Mouse (Mus musculus) lung, postnatal 0 days (tissue): ENCODE data around the gene Grk5. TPM values are rescaled to one million over a fixed set of nuclear protein-coding genes. Genes with fewer than 3 reads are reported as not detected.

ENCODE experiments used
- ATAC-seq: fragments of 200-750 bp; cut with Nextera tagmentation; 2 replicates; pipeline ENCODE4 v1.8.0; 2017; ENCODE audit warnings: moderate library complexity
- DNase-seq: peaks from one replicate; pipeline ENCODE4 v3.0.0-alpha.2; 2016; ENCODE audit warnings: low spot score
- H3K27ac ChIP-seq: fragments of 300-500 bp; sonication (generic); 2 replicates; pipeline ENCODE4 v1.5.1; 2014; ENCODE audit warnings: antibody characterized with exemption, mild to moderate bottlenecking, low read length, mixed read lengths
- H3K27me3 ChIP-seq: fragments of 300-500 bp; sonication (generic); replicated peaks from 2 replicates; pipeline ENCODE4 v1.6.1; 2014; ENCODE audit warnings: low read length, mixed read lengths; ENCODE audit not compliant: insufficient read depth
- H3K36me3 ChIP-seq: fragments of 300-500 bp; sonication (generic); 2 replicates; pipeline ENCODE4 v1.6.1; 2014; ENCODE audit warnings: low read length, mixed read lengths; ENCODE audit not compliant: insufficient read depth
- H3K4me1 ChIP-seq: fragments of 300-500 bp; sonication (generic); 2 replicates; pipeline ENCODE4 v1.6.1; 2014; ENCODE audit warnings: antibody characterized with exemption, low read depth, low read length, mixed read lengths; ENCODE audit not compliant: insufficient read depth
- H3K4me2 ChIP-seq: fragments of 300-500 bp; sonication (generic); replicated peaks from 2 replicates; pipeline ENCODE4 v1.6.1; 2014; ENCODE audit warnings: low read depth, mild to moderate bottlenecking, low read length, moderate library complexity, mixed read lengths
- H3K4me3 ChIP-seq: fragments of 300-500 bp; sonication (generic); 2 replicates; pipeline ENCODE4 v1.5.1; 2014; ENCODE audit warnings: low read depth, low read length
- H3K9ac ChIP-seq: fragments of 300-500 bp; sonication (generic); replicated peaks from 2 replicates; pipeline ENCODE4 v1.6.1; 2014; ENCODE audit warnings: low read depth, mild to moderate bottlenecking
- H3K9me3 ChIP-seq: fragments of 300-500 bp; sonication (generic); 2 replicates; pipeline ENCODE4 v1.6.1; 2016; ENCODE audit warnings: low read length, mixed read lengths
- CTCF ChIP-seq: IDR thresholded peaks from 2 replicates; pipeline ENCODE4 v1.5.1; 2016; ENCODE audit warnings: antibody characterized with exemption, mild to moderate bottlenecking
- EP300 ChIP-seq: IDR thresholded peaks from 2 replicates; pipeline ENCODE4 v1.6.1; 2016; ENCODE audit warnings: antibody characterized with exemption, mild to moderate bottlenecking, control low read depth
- WGBS: fragments of 180-500 bp; shearing (Covaris S2); extraction: QIAGEN DNeasy Blood & Tissue Kit; methylation state at CpG from one replicate; pipeline ENCODE4 v1.1.7; 2014; 5-methylcytosine and 5-hydroxymethylcytosine counted together
- polyA plus RNA-seq: library from polyadenylated mRNA; unstranded; fragments of >200 nt; fragmentation: Nextera tagmentation; extraction: Ambion mirVana; gene quantifications from 2 replicates; pipeline ENCODE4 v1.2.1, GENCODE M21; 2015

Grk5 gene
- polyA plus RNA-seq, 1 experiment from 2014 or later = 7.2 TPM

GRCm38 (mm10) chr19:60973508-60973907, 84.0 kb downstream of the Grk5 start:
- 0 out of 2 replicates have a peak, but pooled peaks cover 3% of the 10 kb centered on the region for H3K4me1 ChIP-seq
- 66% methylated on average over 2 of the region's 2 CpGs for WGBS
- ATAC-seq (no peak), DNase-seq (no peak)
- H3K36me3 ChIP-seq = no peaks in the 10 kb centered on the region
- H3K27ac ChIP-seq = peak overlapping the region; percentile 78
- H3K9me3 ChIP-seq = no peaks in the 10 kb centered on the region
- TF ChIP-seq EP300 (no peak), CTCF (no peak)
- H3K9ac ChIP-seq = no peak overlapping the region
- H3K27me3 ChIP-seq = no peaks in the 10 kb centered on the region
- H3K4me3 ChIP-seq = no peak overlapping the region
- H3K4me2 ChIP-seq = no peak overlapping the region

DNA sequence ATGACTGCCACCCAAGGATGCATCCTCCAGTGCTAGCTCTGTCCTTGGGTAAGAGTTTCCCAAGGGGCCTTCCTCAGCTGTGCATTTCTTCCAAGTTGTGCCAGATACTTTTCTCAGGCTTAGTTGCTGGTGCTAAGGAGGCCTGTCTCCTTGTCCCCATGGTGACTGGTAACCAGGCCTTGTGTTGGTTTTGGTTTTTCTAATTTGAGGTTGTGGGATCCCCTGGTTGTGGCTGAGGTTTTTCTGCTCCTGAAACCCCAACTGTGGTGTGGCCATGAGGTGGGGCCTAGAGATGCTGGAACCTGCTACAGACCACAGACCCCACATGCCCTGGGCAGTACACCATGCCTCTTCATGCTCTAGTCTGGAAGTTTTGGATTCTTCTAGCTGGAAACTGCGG, 90.0 kb downstream of the Grk5 start:
- no peaks in the 10 kb centered on the region for H3K4me1 ChIP-seq
- H3K36me3 ChIP-seq = no peaks in the 10 kb centered on the region
- no peak for DNase-seq
- no peaks in the 10 kb centered on the region for H3K9me3 ChIP-seq
- H3K27ac ChIP-seq = no peak overlapping the region
- ATAC-seq = no peak; the same call in 1 of the 2 replicates
- 70% methylated on average over 1 of the region's 1 CpGs for WGBS
- H3K9ac ChIP-seq = no peak overlapping the region
- H3K4me3 ChIP-seq = no peak overlapping the region
- H3K4me2 ChIP-seq = no peak overlapping the region
- no peaks in the 10 kb centered on the region for H3K27me3 ChIP-seq
- TF ChIP-seq EP300 (no peak), CTCF (no peak)

DNA sequence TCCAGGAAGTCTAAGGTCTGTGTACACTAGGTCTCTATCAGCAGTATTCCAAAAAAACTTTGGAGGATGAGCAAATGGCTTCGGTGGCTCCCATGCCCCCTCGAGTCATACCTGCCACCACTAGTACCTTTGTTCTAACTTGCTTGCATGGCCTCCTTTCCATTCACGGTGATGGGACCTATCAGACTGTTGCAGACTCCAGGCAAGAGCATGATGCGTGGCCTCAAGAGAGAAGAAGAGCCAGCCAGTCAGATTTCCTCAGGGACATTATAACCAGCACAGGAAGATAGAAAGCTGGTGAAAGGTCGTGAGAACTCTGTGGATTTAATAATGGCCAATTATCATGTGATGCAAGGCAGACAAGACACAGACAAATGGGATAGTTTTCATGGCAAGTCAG, 91.8 kb downstream of the Grk5 start:
- WGBS = 88% methylated on average over 5 of the region's 5 CpGs
- TF ChIP-seq EP300 (no peak), CTCF (no peak)
- Histone ChIP-seq H3K4me3 (no peak overlapping the region), H3K27ac (no peak overlapping the region), H3K27me3 (no peaks in the 10 kb centered on the region), H3K36me3 (no peaks in the 10 kb centered on the region), H3K9ac (no peak overlapping the region), H3K9me3 (no peaks in the 10 kb centered on the region), H3K4me2 (no peak overlapping the region), H3K4me1 (no peaks in the 10 kb centered on the region)
- ATAC-seq (no peak), DNase-seq (no peak)

- no peaks in the 10 kb centered on the region for H3K4me1 ChIP-seq
- WGBS = 85% methylated on average over 2 of the region's 2 CpGs
- H3K27ac ChIP-seq = no peak overlapping the region
- no peak overlapping the region for H3K9ac ChIP-seq
- no peak overlapping the region for H3K4me2 ChIP-seq
- no peak overlapping the region for H3K4me3 ChIP-seq
- DNase-seq (peak; percentile 26), ATAC-seq (no peak)
- no peak for TF ChIP-seq EP300
- no peak for TF ChIP-seq CTCF
- no peaks in the 10 kb centered on the region for H3K36me3 ChIP-seq
- H3K27me3 ChIP-seq = no peaks in the 10 kb centered on the region
- H3K9me3 ChIP-seq = no peaks in the 10 kb centered on the region
Measured at GRCm38 (mm10) chr19:60981894-60982293, 92.3 kb downstream of the Grk5 start.

DNA sequence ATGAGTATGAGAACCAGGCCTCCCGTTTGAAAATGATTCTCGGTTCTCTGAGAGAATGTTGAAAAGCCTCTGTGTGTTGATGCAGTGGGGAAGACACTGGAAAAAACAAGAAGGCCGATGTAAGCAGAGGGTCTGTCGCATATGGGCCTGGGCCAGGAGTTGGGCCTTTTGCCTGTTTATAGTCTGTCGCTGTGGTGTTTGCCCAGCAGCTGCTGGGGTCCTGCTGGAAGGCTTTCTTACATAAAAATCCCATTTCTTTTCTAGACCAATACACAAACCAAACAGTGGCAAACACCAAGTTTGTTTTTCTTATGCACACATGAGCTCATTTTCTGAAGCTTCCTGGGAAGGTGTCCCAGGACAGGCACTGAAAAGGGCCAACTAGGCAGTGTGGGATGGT, 100.2 kb downstream of the Grk5 start:
- Histone ChIP-seq H3K4me2 (no peak overlapping the region), H3K9me3 (no peaks in the 10 kb centered on the region), H3K4me1 (no peaks in the 10 kb centered on the region), H3K36me3 (no peaks in the 10 kb centered on the region), H3K4me3 (no peak overlapping the region), H3K27me3 (no peaks in the 10 kb centered on the region), H3K9ac (no peak overlapping the region), H3K27ac (no peak overlapping the region)
- ATAC-seq = no peak; the same call in 1 of the 2 replicates
- WGBS = 60% methylated on average over 5 of the region's 5 CpGs
- DNase-seq = no peak
- TF ChIP-seq CTCF (no peak), EP300 (no peak)

DNA sequence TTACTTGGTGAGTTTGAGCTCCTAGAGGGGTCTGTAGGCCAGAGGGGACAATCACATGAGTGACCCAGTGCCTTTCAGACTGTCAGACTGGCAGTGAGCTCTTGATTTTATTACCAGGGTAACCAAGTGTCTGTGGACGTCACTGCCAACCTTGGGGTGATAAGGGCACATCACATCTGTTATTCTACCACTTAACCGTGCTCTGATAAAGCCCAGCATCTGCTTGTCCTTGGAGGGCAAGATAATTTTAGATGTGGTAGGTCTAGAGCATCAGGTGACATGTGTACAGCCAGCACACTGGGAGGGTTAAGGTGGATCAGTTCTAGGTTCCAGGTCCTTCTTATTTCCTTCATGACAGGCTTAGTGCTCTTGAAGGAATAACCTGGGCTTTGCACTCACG, 104.7 kb downstream of the Grk5 start:
- no peak for TF ChIP-seq CTCF
- no peak for TF ChIP-seq EP300
- H3K36me3 ChIP-seq = no peaks in the 10 kb centered on the region
- H3K27ac ChIP-seq = no peak overlapping the region
- no peak overlapping the region for H3K9ac ChIP-seq
- WGBS = 55% methylated on average over 3 of the region's 3 CpGs
- no peaks in the 10 kb centered on the region for H3K27me3 ChIP-seq
- ATAC-seq (no peak), DNase-seq (no peak)
- no peaks in the 10 kb centered on the region for H3K9me3 ChIP-seq
- H3K4me2 ChIP-seq = no peak overlapping the region
- no peak overlapping the region for H3K4me3 ChIP-seq
- no peaks in the 10 kb centered on the region for H3K4me1 ChIP-seq

DNA sequence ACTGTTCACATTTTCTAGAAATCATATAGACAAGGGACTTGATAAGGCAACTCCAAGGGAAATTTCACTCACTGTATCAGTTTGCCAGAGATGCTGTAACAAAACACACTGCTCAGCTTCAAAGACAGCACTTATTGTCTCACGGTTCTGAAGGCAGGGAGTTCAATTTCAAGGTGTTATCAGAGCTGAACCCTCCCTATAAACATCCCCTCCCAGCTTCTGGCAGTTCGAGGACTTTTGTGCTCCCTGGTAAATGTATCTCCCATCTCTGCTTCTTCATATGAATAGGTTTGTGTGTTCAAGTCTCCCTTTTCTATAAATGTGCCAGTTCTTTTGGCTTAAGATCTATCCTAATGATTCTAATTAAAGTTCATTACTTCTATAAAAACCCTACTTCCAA, 105.3 kb downstream of the Grk5 start:
- no peak overlapping the region for H3K27ac ChIP-seq
- H3K4me1 ChIP-seq = no peaks in the 10 kb centered on the region
- ATAC-seq (no peak), DNase-seq (no peak)
- 58% methylated on average over 2 of the region's 2 CpGs for WGBS
- TF ChIP-seq EP300 (no peak), CTCF (no peak)
- no peak overlapping the region for H3K4me2 ChIP-seq
- H3K9ac ChIP-seq = no peak overlapping the region
- no peaks in the 10 kb centered on the region for H3K36me3 ChIP-seq
- no peaks in the 10 kb centered on the region for H3K9me3 ChIP-seq
- no peaks in the 10 kb centered on the region for H3K27me3 ChIP-seq
- H3K4me3 ChIP-seq = no peak overlapping the region
